Mouse (Mus musculus): ENCODE measurements at regions not wholly inside any gene's neighbourhood (a gene's known extent, or its start where the extent isn't known, plus 50 kb on each side); places are given as distances from the start of the nearest gene placed in this dataset.

GRCm38 (mm10) chr15:67422277-67422953, 921.7 kb upstream of the Lrrc6 start:
- DNase-seq (ENCODE audit: low spot score, missing footprints) (no peak), ATAC-seq (ENCODE audit: low FRiP score) (no peak)
- Histone ChIP-seq H3K4me2 (no peak overlapping the region), H3K9ac (ENCODE audit: low read length) (no peak overlapping the region), H3K4me1 (ENCODE audit: control insufficient read depth, insufficient read depth, low read length) (no peaks in the 10 kb centered on the region), H3K27ac (ENCODE audit: low read depth, low read length) (no peak overlapping the region), H3K4me3 (ENCODE audit: low read depth, low read length) (no peak overlapping the region), H3K27me3 (ENCODE audit: control insufficient read depth, insufficient read depth, low read length) (no peaks in the 10 kb centered on the region), H3K9me3 (ENCODE audit: control insufficient read depth, low read length) (no peaks in the 10 kb centered on the region), H3K36me3 (ENCODE audit: control insufficient read depth, insufficient read depth, low read length) (no peaks in the 10 kb centered on the region)
- 88% methylated on average over 8 of the region's 8 CpGs for WGBS

- ATAC-seq (ENCODE audit: low FRiP score) = no peak
Measured at GRCm38 (mm10) chr15:67420776-67421175, 920.1 kb upstream of the Lrrc6 start.

GRCm38 (mm10) chr15:67419733-67420132, 919.0 kb upstream of the Lrrc6 start:
- H3K4me3 ChIP-seq (ENCODE audit: low read depth, low read length) = no peak overlapping the region
- H3K27me3 ChIP-seq (ENCODE audit: control insufficient read depth, insufficient read depth, low read length) = no peaks in the 10 kb centered on the region
- no peaks in the 10 kb centered on the region for H3K9me3 ChIP-seq (ENCODE audit: control insufficient read depth, low read length)
- no peak for DNase-seq (ENCODE audit: low spot score, missing footprints)
- 95% methylated on average over 1 of the region's 1 CpGs for WGBS
- H3K9ac ChIP-seq (ENCODE audit: low read length) = no peak overlapping the region
- H3K27ac ChIP-seq (ENCODE audit: low read depth, low read length) = no peak overlapping the region
- H3K4me1 ChIP-seq (ENCODE audit: control insufficient read depth, insufficient read depth, low read length) = no peaks in the 10 kb centered on the region
- no peak overlapping the region for H3K4me2 ChIP-seq
- no peak for ATAC-seq (ENCODE audit: low FRiP score)
- H3K36me3 ChIP-seq (ENCODE audit: control insufficient read depth, insufficient read depth, low read length) = no peaks in the 10 kb centered on the region

More at GRCm38 (mm10) chr15:67420776-67421175, 920.1 kb upstream of the Lrrc6 start:
- Histone ChIP-seq H3K4me3 (ENCODE audit: low read depth, low read length) (no peak overlapping the region), H3K36me3 (ENCODE audit: control insufficient read depth, insufficient read depth, low read length) (no peaks in the 10 kb centered on the region), H3K9me3 (ENCODE audit: control insufficient read depth, low read length) (no peaks in the 10 kb centered on the region), H3K9ac (ENCODE audit: low read length) (no peak overlapping the region), H3K27ac (ENCODE audit: low read depth, low read length) (no peak overlapping the region), H3K4me1 (ENCODE audit: control insufficient read depth, insufficient read depth, low read length) (no peaks in the 10 kb centered on the region), H3K27me3 (ENCODE audit: control insufficient read depth, insufficient read depth, low read length) (no peaks in the 10 kb centered on the region), H3K4me2 (no peak overlapping the region)
- WGBS = 81% methylated on average over 6 of the region's 6 CpGs
- no peak for DNase-seq (ENCODE audit: low spot score, missing footprints)

- Histone ChIP-seq H3K4me2 (no peak overlapping the region), H3K27ac (ENCODE audit: low read depth, low read length) (no peak overlapping the region), H3K36me3 (ENCODE audit: control insufficient read depth, insufficient read depth, low read length) (no peaks in the 10 kb centered on the region), H3K9me3 (ENCODE audit: control insufficient read depth, low read length) (no peaks in the 10 kb centered on the region), H3K27me3 (ENCODE audit: control insufficient read depth, insufficient read depth, low read length) (no peaks in the 10 kb centered on the region), H3K4me3 (ENCODE audit: low read depth, low read length) (no peak overlapping the region), H3K9ac (ENCODE audit: low read length) (no peak overlapping the region), H3K4me1 (ENCODE audit: control insufficient read depth, insufficient read depth, low read length) (no peaks in the 10 kb centered on the region)
- ATAC-seq (ENCODE audit: low FRiP score) = no peak
- no peak for DNase-seq (ENCODE audit: low spot score, missing footprints)
- WGBS = 80% methylated on average over 2 of the region's 2 CpGs
Measured at GRCm38 (mm10) chr15:67417742-67418163, 917.0 kb upstream of the Lrrc6 start.

- no peaks in the 10 kb centered on the region for H3K9me3 ChIP-seq (ENCODE audit: control insufficient read depth, low read length)
- WGBS = 91% methylated on average over 2 of the region's 2 CpGs
- ATAC-seq (ENCODE audit: low FRiP score) (no peak), DNase-seq (ENCODE audit: low spot score, missing footprints) (no peak)
- H3K27me3 ChIP-seq (ENCODE audit: control insufficient read depth, insufficient read depth, low read length) = no peaks in the 10 kb centered on the region
- H3K4me3 ChIP-seq (ENCODE audit: low read depth, low read length) = no peak overlapping the region
- no peaks in the 10 kb centered on the region for H3K4me1 ChIP-seq (ENCODE audit: control insufficient read depth, insufficient read depth, low read length)
- no peaks in the 10 kb centered on the region for H3K36me3 ChIP-seq (ENCODE audit: control insufficient read depth, insufficient read depth, low read length)
- H3K4me2 ChIP-seq = no peak overlapping the region
- H3K9ac ChIP-seq (ENCODE audit: low read length) = no peak overlapping the region
- H3K27ac ChIP-seq (ENCODE audit: low read depth, low read length) = no peak overlapping the region
Measured at GRCm38 (mm10) chr15:67415840-67416239, 915.1 kb upstream of the Lrrc6 start.

GRCm38 (mm10) chr15:67414371-67414930, 913.7 kb upstream of the Lrrc6 start:
- no peaks in the 10 kb centered on the region for H3K27me3 ChIP-seq (ENCODE audit: control insufficient read depth, insufficient read depth, low read length)
- H3K27ac ChIP-seq (ENCODE audit: low read depth, low read length) = no peak overlapping the region
- H3K4me2 ChIP-seq = no peak overlapping the region
- no peaks in the 10 kb centered on the region for H3K4me1 ChIP-seq (ENCODE audit: control insufficient read depth, insufficient read depth, low read length)
- no peaks in the 10 kb centered on the region for H3K9me3 ChIP-seq (ENCODE audit: control insufficient read depth, low read length)
- ATAC-seq (ENCODE audit: low FRiP score) (no peak), DNase-seq (ENCODE audit: low spot score, missing footprints) (no peak)
- H3K4me3 ChIP-seq (ENCODE audit: low read depth, low read length) = no peak overlapping the region
- WGBS = 85% methylated on average over 3 of the region's 3 CpGs
- no peaks in the 10 kb centered on the region for H3K36me3 ChIP-seq (ENCODE audit: control insufficient read depth, insufficient read depth, low read length)
- no peak overlapping the region for H3K9ac ChIP-seq (ENCODE audit: low read length)

GRCm38 (mm10) chr15:67413581-67413980, 912.9 kb upstream of the Lrrc6 start:
- no peak overlapping the region for H3K4me2 ChIP-seq
- H3K4me3 ChIP-seq (ENCODE audit: low read depth, low read length) = no peak overlapping the region
- no peaks in the 10 kb centered on the region for H3K9me3 ChIP-seq (ENCODE audit: control insufficient read depth, low read length)
- H3K9ac ChIP-seq (ENCODE audit: low read length) = no peak overlapping the region
- no peak for DNase-seq (ENCODE audit: low spot score, missing footprints)
- no peaks in the 10 kb centered on the region for H3K36me3 ChIP-seq (ENCODE audit: control insufficient read depth, insufficient read depth, low read length)
- no peaks in the 10 kb centered on the region for H3K4me1 ChIP-seq (ENCODE audit: control insufficient read depth, insufficient read depth, low read length)
- ATAC-seq (ENCODE audit: low FRiP score) = no peak
- no peak overlapping the region for H3K27ac ChIP-seq (ENCODE audit: low read depth, low read length)
- WGBS = 96% methylated on average over 3 of the region's 3 CpGs
- no peaks in the 10 kb centered on the region for H3K27me3 ChIP-seq (ENCODE audit: control insufficient read depth, insufficient read depth, low read length)

GRCm38 (mm10) chr15:67412394-67412793, 911.7 kb upstream of the Lrrc6 start:
- Histone ChIP-seq H3K27ac (ENCODE audit: low read depth, low read length) (no peak overlapping the region), H3K36me3 (ENCODE audit: control insufficient read depth, insufficient read depth, low read length) (no peaks in the 10 kb centered on the region), H3K27me3 (ENCODE audit: control insufficient read depth, insufficient read depth, low read length) (no peaks in the 10 kb centered on the region), H3K4me3 (ENCODE audit: low read depth, low read length) (no peak overlapping the region), H3K4me2 (no peak overlapping the region), H3K4me1 (ENCODE audit: control insufficient read depth, insufficient read depth, low read length) (no peaks in the 10 kb centered on the region), H3K9ac (ENCODE audit: low read length) (no peak overlapping the region), H3K9me3 (ENCODE audit: control insufficient read depth, low read length) (no peaks in the 10 kb centered on the region)
- ATAC-seq (ENCODE audit: low FRiP score) (no peak), DNase-seq (ENCODE audit: low spot score, missing footprints) (no peak)
- WGBS = 96% methylated on average over 1 of the region's 1 CpGs

GRCm38 (mm10) chr15:67411657-67412056, 910.9 kb upstream of the Lrrc6 start:
- ATAC-seq (ENCODE audit: low FRiP score) = no peak

More at GRCm38 (mm10) chr15:67411657-67412056, 910.9 kb upstream of the Lrrc6 start:
- 83% methylated on average over 2 of the region's 2 CpGs for WGBS
- Histone ChIP-seq H3K9me3 (ENCODE audit: control insufficient read depth, low read length) (no peaks in the 10 kb centered on the region), H3K27ac (ENCODE audit: low read depth, low read length) (no peak overlapping the region), H3K4me2 (no peak overlapping the region), H3K27me3 (ENCODE audit: control insufficient read depth, insufficient read depth, low read length) (no peaks in the 10 kb centered on the region), H3K9ac (ENCODE audit: low read length) (no peak overlapping the region), H3K4me1 (ENCODE audit: control insufficient read depth, insufficient read depth, low read length) (no peaks in the 10 kb centered on the region), H3K36me3 (ENCODE audit: control insufficient read depth, insufficient read depth, low read length) (no peaks in the 10 kb centered on the region), H3K4me3 (ENCODE audit: low read depth, low read length) (no peak overlapping the region)
- no peak for DNase-seq (ENCODE audit: low spot score, missing footprints)

All from midbrain, embryonic 11.5 days (tissue).